Mouse (Mus musculus) cerebellum, postnatal 36 days (tissue): ENCODE measurements around the gene Zfand2a.

Experiments
- DNase-seq, 2 experiments: peaks; one replicate each; pipeline ENCODE4 v3.0.0; 2021 to 2022; ENCODE audit warnings: mixed read lengths in 2 of 2

Gene Zfand2a

DNA sequence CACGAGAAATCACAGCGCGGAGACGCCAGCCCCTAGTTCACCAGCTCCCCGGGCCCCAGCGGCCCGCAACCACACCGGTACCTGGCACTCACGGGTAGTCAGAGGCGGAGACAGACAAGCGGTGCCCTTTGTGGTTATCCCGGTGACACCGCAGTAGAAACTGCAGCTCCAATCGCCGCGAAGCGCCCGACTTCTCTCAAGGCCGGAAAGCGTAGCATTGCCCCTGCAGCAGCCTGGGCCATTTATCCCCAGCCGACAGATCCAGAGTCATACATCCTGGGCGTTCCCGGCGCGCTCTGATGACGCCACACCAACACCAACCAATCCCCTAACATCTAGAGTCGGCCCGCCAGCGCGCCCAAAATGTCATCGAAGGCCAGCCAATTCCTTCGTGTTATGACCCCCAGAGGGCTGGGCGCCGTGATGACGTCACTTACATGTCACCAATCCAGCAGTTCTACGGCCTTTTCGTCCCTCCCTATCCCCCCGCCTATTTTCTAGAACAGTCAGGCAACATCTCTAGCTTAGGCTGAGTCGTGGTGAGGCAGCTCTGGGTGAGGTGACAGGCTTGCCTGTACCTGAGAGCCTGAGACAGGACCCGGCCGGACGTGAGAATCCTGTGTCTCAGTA lies at the start of gene Zfand2a:
Gene Zfand2a, minus strand, starts transcription at position 365 of the 630 bp plus-strand sequence.
- peak; percentile 99 to 100 for DNase-seq

DNA sequence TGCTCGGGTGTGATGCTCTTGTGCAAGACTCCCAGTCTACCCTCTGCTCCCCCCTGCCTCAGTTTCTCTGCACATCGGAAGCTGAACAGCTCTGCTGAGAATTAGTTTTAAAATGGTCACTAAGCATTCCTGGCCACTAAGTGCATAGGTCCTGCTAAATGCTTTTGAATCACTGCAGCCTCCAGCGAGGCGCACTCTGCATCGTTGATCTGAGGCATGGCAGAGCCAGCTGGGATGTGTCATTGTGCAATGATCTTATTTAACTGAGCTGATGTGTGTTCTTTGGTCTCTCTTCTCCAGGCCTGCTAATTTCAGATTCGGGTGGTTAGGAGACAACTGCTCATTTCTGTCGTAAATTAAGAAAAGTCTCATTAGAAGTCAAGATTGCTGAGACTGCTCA lies 44.5 kb upstream of the Zfand2a start:
- no peak for DNase-seq

DNA sequence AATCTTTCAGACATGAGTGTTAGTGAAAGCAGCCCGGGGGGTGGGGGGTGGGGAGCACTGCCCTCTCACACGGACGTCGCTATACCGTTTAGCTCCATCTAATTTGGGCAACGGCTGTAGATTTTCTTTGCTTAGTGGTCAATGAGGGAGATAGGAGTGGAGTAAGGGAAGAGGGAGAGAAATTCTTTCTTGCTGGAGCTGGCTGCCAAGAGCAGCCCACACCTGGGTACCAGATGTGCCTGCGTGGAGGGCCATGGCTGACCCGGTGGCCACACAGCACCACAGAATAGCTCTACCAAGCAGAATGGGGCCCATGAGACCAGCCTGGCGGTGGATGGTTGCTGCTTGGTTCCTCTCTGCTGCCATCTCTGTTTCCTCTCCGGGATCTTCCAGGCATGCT lies 37.6 kb upstream of the Zfand2a start:
- no peak for DNase-seq

DNA sequence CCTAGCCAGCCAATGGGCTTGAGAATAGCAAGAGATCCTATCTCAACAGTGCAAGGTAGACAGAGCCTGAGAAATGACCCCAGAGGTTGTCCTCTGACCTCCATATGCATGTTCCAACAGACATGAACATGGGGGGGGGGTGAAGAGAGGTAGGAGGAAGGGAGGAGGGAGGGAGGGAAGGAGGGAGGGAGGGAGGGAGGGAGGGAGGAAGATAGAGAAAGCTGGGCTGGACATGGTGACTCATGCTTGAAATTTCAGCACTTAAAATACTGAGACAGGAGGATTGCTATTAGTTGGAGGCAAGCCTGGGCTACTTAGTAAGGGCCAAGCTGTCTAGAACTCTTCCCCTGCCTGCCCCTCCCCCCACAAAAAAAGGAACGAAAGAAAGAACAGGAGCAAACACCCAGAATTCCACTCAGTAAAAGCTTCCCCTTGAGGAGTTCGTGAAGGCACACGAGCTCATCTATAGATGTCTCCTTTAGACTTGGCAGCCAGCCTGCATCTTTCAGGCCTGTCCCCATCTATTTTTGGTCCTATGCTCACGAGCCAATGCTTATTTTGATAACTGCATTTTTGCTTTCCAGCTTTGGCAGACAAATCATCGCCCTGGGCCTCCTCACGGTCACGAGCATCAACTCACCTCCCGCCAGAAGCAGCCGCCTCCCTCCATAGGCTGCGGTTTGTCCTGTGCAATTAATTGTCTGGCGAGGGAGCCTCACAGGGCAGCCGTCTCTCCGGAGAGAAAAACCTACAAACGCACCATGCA lies 35.9 kb upstream of the Zfand2a start:
- no peak for DNase-seq

DNA sequence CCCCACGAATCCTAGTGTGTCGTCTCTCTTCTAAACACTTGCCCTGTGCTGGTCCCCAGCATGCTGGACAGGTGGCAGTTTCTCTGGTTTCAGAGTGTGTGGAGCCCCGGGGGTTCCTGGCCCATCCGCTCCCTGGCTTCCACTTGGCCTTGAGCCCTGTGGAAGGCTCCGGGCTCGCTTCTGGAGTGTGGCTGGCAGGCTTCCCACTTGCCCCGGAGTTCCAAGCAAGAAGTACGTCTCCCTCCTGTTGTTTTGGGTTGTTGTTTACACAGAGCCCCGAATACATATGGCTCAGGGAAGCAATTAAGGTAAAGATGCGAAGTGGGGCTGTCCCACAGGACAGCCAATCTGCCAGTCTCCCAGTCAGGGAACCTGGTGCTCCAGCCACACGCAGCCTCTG lies 31.9 kb upstream of the Zfand2a start:
- peak; percentile 55 to 60 for DNase-seq

DNA sequence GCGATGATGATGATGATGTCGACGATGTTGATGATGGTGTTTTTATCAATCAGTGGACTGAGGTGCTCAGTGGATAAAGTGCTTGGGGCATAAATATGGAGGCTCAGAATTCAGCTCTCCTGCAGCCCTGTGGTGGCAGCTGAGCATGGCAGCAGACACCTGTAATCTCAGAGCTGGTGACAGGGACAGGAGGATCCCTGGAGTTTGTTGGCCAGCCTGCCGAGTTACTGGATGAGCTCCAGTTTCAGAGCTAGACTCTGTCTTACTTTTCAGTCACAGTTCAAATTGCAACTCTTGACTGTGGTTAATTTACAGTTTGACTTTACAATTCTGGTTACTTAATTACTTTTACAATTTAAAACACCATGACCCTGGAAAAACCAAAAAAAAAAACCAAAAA lies 27.9 kb upstream of the Zfand2a start:
- peak in 1 of 2 experiments; percentile 16 for DNase-seq

DNA sequence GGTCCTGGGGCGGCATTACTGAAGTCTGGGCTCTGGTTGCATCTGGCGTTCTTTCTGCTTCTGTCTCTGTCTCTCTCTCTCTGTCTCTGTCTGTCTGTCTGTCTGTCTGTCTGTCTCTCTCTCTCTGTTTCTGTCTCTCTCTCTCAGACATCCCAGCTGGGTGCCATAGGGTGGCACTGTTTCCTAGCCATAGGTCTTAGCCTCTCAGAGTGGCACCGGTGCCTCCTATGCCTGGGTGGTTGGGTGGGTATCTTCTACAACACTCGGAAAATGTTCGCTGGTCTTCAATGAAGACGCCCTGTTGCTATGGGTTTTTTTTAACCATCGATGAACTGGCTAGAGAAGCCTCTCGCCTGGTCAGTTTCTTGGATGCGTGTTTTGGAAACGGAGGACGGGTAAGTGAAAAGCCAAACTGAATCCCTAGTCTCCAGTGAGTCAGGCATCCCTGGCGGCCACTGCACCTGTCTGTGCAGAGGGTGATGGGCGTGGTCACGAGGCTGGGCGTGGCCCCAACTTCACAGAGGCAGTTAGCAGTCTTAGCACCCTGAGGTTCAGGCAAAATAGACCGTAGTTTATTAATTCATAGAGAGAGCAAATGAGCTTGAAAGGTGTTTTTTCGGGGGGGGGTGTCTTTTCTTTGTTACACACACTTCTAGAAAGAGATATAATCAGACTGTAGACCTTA lies 26.5 kb upstream of the Zfand2a start:
- no peak for DNase-seq

DNA sequence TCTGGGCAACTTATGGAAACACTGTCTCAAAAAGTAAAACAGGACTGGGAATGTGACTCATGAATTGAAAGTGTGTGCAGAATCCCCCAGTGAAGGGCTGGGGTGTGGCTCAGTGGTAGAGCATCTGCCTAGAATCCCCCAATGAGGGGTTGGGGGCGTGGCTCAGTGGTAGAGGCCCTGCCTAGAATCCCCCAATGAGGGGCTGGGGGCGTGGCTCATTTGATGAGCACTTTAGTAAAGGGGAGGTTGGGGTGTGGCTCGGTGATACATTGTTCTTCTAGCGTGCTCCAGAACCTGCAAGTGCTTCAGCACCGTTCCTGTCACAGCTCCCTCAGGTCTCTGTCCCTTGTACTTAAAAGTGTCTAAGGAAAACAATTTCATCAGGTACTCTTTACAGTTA lies 21.9 kb upstream of the Zfand2a start:
- DNase-seq, result no peak

DNA sequence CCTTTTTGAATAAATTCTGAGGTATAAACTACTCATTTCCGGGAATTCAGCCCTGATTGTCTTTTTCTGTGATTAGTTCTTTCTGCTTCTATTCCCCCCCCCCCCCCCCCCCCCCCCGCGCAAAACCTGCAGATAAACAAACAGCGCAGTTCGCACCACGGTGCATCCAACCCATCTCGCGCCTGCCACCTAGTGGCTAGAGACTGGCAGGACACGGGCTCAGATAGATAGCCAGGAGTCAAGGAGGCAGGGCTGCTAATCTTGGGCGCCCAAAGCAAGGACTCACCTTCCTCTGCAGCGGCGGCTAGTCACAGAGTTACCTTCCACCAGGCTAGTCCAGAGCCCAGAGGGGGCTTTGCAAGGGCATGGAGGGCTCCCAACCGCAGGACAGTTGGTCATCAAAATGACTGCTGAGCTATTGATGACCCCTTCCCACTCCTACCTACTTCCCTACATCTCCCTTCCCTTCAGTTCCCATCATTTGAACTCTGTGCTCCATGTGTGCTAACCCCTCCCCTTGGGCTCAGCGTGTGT lies 20.8 kb upstream of the Zfand2a start:
- peak; percentile 89 to 92 for DNase-seq

DNA sequence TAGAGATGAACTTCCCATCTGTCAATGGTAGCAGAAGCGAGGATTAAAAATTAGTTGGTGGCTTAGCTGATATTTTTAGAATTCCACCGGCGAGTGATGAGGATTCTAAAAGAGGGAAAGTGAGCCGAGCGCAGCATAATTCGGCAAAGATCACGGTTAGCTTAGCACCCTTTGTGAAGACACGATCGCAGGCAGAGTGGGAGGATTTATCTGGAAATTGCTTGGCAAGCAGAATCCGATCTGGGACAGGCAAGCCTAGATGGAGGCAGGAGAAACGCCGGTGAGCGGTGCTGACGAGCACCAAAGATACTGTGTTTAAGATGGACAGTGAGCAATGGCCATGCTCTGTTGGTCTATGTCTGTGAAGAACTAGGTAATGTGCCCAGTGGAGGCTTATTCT lies 17.9 kb upstream of the Zfand2a start:
- DNase-seq, result no peak

DNA sequence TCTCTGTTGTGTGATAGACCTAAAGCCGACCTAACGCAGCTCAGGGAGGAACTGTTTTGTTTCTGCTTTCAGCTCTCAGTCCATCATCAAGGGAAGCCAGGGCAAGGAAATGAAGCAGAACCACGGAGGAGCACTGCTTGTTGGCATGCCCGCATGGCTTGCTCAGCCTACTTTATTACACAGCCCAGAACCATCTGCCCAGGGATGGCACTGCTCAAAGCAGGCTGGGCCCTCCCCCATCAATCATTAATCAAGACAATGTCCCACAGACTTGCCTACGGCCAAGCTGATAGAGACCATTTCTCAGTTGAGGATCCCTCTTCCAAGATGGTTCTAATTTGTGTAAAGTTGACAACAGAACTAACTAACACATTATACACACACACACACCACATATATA lies 14.4 kb upstream of the Zfand2a start:
- DNase-seq, result no peak

DNA sequence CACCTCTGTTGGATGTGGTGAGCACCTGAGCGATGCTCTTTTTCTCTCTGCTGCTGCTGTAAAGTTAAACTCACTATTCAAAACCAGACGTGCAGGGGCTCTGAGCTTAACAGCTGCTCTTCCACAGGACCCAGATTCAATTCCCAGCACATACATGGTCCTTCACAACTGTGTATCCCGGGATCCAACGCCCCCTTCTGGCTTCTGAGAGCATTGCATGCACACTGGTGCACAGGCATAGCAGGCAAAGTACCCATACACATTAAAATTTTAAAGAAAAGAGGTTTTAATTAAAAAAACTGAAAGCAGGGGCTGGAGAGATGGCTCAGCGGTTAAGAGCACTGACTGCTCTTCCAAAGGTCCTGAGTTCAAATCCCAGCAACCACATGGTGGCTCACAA lies 12.6 kb upstream of the Zfand2a start:
- no peak for DNase-seq

DNA sequence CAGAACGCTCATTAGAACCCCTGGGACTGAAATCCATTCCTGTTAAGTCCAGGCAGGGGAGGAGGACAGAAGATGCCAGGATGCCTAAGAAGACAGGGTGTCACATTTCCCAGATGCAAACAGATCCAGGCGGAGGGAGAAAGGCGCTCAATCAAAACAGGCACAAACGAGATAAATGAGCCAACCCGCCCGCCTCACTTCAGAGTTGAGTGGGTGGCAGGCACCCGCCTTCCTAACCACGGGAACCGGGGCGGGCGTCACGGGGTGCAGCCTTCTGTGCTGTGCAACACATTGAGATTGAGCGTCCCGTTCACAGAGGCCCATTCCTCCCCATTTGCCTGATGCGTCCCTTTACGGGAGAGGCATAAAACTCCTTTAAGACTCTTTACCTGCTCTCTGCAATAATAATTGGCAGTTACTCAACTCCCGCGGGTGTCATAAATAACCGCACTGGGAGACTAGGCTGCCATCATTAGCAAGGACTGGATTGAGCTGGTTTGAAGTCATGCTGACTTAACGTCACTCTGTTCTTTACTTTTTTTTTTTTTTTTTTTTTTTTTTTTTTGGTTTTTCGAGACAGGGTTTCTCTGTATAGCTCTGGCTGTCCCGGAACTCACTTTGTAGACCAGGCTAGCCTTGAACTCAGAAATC lies 10.8 kb upstream of the Zfand2a start:
- DNase-seq, result no peak

DNA sequence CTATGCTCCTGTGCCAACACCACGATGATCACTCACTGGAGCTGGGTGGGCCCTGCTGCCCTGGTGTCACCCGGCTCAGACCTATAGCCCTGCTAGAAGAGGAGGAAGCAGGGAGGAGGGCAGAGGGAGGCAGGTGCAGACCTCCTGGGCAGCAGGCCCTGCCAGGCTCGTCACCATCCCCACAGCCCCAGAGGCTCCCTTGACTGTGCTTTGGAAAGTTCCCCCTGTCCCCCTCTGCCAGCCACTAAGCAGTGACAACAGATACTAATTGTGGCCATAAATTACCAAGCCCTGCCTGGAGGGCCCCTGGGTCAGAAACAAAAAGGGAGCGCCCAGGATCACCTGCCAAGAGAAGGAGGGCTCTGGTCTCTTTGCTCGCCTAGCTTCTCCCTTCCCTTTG lies 9.3 kb upstream of the Zfand2a start:
- DNase-seq, result no peak

DNA sequence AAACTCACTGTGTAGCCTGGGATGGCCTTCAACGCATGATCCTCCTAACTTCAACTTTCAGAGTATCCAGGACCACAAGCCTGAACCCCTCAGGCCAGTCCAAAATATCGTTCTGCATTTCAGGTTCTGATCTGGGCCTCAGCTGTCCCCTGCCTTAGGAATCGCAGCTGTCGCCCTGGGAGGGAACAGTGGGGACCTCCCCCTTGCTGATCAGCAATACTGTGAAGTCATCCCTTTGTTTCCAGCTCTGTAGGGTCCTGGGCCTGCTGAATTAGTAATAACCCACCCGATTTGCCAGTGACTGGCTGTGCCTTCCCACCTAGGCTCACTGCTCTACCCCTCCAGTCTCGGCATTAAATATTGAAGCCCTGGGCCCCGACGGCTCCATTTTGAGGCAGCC lies 7.0 kb upstream of the Zfand2a start:
- no peak for DNase-seq

DNA sequence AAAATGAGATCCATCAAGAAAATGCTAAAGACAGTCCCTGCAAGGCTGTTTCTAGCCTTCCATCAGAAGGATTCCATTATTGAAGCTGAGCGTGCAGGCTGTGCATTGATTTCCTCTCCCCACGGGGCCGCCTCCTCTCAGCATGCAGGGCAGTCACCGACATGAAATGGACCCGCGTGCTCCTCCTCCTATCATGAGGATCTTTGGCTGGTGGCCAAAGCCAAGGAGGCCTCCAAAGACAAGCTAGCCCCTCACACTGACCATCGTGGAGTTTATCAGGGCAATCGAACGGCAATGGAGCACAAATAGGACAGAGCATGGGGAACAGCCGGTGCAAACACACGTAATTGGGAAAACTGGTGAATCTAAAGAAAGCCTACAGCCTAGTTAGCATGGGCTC lies 5.8 kb upstream of the Zfand2a start:
- DNase-seq, result no peak

DNA sequence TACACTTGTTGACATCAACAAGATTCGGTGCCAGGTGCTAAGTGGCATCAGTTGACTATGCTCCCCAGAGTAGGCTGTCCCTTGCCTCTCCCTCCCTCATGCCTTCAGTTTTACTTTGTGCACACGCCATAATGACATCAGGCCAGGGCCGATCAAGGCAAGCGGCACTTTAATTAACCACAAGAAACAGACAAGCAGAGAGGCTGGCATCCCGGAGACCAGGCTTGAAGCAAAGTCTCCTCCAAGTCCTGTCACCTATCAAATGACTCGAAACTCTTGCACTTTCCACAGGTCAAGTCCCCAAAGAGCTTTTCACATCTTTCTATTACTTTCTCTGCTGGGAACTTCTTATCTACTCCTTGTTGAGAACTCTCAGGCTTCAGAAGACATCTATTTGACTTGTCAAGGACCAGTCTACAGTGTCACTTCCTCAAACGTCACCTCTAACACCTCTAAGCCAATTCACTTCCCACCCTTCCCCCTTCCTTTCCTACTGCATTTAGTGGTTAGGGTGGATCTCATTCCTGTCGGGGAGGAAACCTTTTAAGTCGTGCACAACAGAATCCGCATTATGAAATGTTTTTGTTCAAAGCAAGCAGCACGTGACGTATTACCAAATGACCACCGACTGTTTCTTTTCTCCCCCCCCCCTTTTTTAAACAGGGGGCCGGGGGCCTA lies 1.0 kb downstream of the Zfand2a start:
- DNase-seq, result no peak

DNA sequence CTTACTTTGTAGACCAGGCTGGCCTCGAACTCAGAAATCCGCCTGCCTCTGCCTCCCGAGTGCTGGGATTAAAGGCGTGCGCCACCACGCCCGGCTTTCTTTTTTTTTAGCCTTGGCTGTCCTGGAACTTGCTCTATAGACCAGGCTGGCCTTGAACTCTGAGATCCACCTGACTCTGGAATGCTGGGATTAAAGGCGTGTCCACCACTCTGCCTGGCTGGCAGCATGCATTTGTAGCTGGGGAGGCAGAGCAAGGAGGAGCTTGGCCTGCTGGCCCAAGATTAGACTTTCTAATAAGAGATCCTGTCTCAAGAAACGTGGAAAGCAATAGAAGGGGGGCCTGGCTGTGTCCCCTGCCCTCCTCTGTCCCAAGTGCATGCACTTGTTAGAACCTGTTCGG lies 3.9 kb downstream of the Zfand2a start:
- no peak for DNase-seq

DNA sequence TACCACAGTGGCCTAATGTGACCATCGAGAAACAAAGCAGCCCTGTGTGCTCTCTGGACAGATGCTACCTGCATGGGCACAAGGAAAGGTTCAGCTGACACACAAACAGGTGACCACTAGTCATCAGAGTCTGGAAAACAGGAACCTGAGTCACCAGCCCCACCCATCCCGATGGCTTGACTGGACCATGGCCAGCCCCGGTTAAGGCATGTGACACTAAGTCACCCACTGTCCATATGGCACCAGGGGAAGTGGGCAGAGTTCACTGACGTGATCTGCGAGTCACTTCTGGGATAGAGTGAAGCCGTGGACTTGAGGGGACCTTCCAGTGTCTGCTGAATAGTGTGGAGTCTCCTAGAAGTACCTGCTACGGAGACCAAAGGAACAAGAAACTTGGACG lies 5.3 kb downstream of the Zfand2a start:
- peak; percentile 32 to 46 for DNase-seq

DNA sequence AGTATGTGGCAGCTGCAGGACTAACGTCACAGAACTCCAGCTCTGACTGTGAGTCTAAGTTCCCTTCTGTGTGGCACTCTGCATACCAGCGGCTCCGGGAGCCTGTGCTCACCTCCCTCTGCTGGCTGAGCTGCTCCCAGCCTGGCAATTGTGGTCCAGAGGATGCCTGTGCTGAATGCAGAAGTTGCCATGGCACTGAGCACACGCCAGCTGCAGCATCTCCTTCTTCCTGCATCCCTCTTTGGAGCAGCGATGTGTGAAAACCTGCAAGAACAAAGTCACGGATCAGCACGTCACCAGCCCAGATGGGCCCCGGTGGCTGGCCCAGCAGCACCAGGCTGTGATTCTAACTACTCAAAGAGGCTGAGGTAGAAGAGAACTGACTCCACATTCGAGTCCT lies 9.6 kb downstream of the Zfand2a start:
- no peak for DNase-seq

DNA sequence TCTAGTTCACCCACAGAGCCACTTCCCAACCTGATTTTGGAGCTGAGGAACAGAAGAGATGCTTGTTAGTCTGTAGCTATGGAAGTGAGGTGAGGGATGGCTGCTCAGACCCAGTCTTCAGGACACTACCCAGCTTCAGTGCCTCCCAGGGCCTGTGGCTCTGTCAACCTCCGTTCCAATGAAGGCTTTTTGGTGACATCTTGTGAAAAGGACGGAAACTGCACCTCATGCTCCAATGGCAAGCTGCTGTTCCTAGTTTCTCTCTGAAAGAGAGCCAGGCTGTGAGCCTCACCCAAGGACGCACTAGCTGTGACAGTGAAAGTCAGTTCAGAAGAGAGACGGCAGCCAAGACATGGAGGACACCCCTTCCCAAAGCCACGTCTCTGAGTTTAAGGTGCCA lies 16.4 kb downstream of the Zfand2a start:
- peak; percentile 48 to 49 for DNase-seq

DNA sequence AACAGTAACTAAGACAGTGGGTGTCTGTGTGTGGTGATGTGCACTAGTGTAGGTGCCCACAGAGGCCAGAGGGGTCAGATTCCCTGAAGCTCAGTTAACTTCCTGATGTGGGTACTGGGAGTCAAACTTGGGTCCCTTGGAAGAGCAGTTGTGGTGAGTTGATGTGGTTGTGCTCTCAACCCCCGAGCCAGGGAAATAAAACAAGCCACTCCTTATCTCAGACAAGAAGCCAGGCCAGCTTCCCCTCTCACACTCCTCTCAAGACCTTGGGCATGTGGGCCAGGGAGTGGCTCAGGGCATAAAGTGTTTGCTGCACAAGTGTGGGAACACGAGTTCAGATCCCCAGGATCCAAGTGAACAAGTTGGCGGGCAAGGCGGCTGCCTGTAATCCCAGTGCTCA lies 17.5 kb downstream of the Zfand2a start:
- no peak for DNase-seq

DNA sequence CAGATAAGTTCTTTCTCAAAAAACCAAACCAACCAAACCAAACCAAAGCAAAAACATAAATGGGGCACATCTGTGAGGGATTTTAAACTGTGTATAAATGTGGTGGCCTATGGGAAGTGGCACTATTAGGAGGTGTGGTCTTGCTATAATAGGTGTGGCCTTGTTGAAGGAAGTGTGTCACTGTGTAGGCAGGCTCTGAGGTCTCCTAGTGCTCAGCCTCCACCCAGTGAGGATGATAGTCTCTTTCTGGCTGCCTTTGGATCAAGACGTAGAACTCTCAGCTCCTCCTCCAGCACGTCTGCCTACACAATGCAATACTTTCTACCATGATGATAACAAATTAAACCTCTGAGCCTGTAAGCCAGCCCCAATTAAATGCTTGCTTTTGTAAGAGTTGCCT lies 18.0 kb downstream of the Zfand2a start:
- no peak for DNase-seq
